Mouse (Mus musculus) Patski (cell line): ENCODE results near the gene Sh3bp4. TPM values are rescaled to one million over a fixed set of nuclear protein-coding genes. Genes with fewer than 3 reads are reported as not detected.

Source experiments
- ATAC-seq: fragments of 100-300 bp; one replicate; pipeline ENCODE4 v1.8.0; 2021
- CTCF ChIA-PET: fragments of 350-600 bp; sonication (Branson Sonifier 250); formaldehyde crosslinking; loops from one replicate; lab custom pipeline; 2022; ENCODE audit warnings: inconsistent platforms; lab: Charles Lee
- POLR2A ChIA-PET: fragments of 350-600 bp; sonication (Branson Sonifier 250); formaldehyde crosslinking; loops from one replicate; lab custom pipeline; 2022; ENCODE audit warnings: antibody characterized with exemption, inconsistent platforms; lab: Charles Lee
- DNase-seq: peaks from one replicate; pipeline ENCODE4 v3.0.0-alpha.2; 2011; ENCODE audit warnings: low read depth, low spot score
- H3K27me3 ChIP-seq: fragments of 371-371 bp; one replicate; pipeline ENCODE4 v1.5.1; 2021
- CTCF ChIP-seq: fragments of 100-300 bp; IDR thresholded peaks from one replicate; pipeline ENCODE4 v1.5.1; 2021
- in situ Hi-C: fragments of 300-500 bp; cut with MboI; formaldehyde crosslinking; loops from 3 replicates; pipeline ENCODE4 v1.11.1; 2018; ENCODE audit warnings: low pct_unique_long_range_greater_than_20kb, mixed read lengths
- polyA plus RNA-seq: library from polyadenylated mRNA; unstranded; gene quantifications from one replicate; pipeline ENCODE4 v1.2.3, GENCODE M21; 2021

Gene Sh3bp4
- polyA plus RNA-seq, 1 experiment from 2014 or later: 87.8 TPM

- DNase-seq (no peak), ATAC-seq (no peak)
- in situ Hi-C loops: no loop called here
- ChIA-PET CTCF (no interaction called here), POLR2A (no interaction called here)
- TF ChIP-seq CTCF: no peak
- no peaks in the 10 kb centered on the region for H3K27me3 ChIP-seq
Observed at GRCm38 (mm10) chr1:89166814-89167249, 96.6 kb downstream of the Sh3bp4 start.

GRCm38 (mm10) chr1:89171275-89171767 is 101.1 kb downstream of the Sh3bp4 start:
- ATAC-seq: no peak
- POLR2A ChIA-PET: no interaction called here
- CTCF ChIA-PET: interaction anchor here (1.5 kb wide), 1 partner anchor 10 kb away, joined by 4 read pairs; no protein-coding TSS in a partner anchor
- in situ Hi-C loops: no loop called here
- no peak for TF ChIP-seq CTCF
- H3K27me3 ChIP-seq: no peaks in the 10 kb centered on the region
- no peak for DNase-seq

- TF ChIP-seq CTCF: no peak
- no peak for ATAC-seq
- ChIA-PET CTCF (no interaction called here), POLR2A (no interaction called here)
- no peaks in the 10 kb centered on the region for H3K27me3 ChIP-seq
- in situ Hi-C loops: no loop called here
- no peak for DNase-seq
Observed at GRCm38 (mm10) chr1:89174621-89175020, 104.4 kb downstream of the Sh3bp4 start.

GRCm38 (mm10) chr1:89175355-89175754 is 105.1 kb downstream of the Sh3bp4 start:
- TF ChIP-seq CTCF: peak; percentile 58
- DNase-seq: no peak
- POLR2A ChIA-PET: no interaction called here
- CTCF ChIA-PET: no interaction called here
- ATAC-seq: no peak
- H3K27me3 ChIP-seq: no peaks in the 10 kb centered on the region
- in situ Hi-C loops: no loop called here

- no peak for ATAC-seq
- no peak for DNase-seq
- no peak for TF ChIP-seq CTCF
- ChIA-PET POLR2A (no interaction called here), CTCF (no interaction called here)
- no peaks in the 10 kb centered on the region for H3K27me3 ChIP-seq
- in situ Hi-C loops: no loop called here
Observed at GRCm38 (mm10) chr1:89183261-89183831, 113.1 kb downstream of the Sh3bp4 start.

GRCm38 (mm10) chr1:89184111-89184785 is 114.0 kb downstream of the Sh3bp4 start:
- no peak for DNase-seq
- POLR2A ChIA-PET: no interaction called here
- in situ Hi-C loops: no loop called here

GRCm38 (mm10) chr1:89184839-89185238 is 114.6 kb downstream of the Sh3bp4 start:
- DNase-seq (no peak), ATAC-seq (no peak)
- POLR2A ChIA-PET: no interaction called here
- TF ChIP-seq CTCF: no peak
- in situ Hi-C loops: no loop called here
- CTCF ChIA-PET: no interaction called here
- H3K27me3 ChIP-seq: no peaks in the 10 kb centered on the region

More at GRCm38 (mm10) chr1:89184111-89184785, 114.0 kb downstream of the Sh3bp4 start:
- CTCF ChIA-PET: no interaction called here
- ATAC-seq: no peak
- TF ChIP-seq CTCF: no peak
- no peaks in the 10 kb centered on the region for H3K27me3 ChIP-seq

- CTCF ChIA-PET: no interaction called here
- no peak for ATAC-seq
- H3K27me3 ChIP-seq: no peaks in the 10 kb centered on the region
- TF ChIP-seq CTCF: no peak
- POLR2A ChIA-PET: no interaction called here
- DNase-seq: no peak
- in situ Hi-C loops: no loop called here
Observed at GRCm38 (mm10) chr1:89187441-89187840, 117.2 kb downstream of the Sh3bp4 start.

GRCm38 (mm10) chr1:89188091-89188490 is 117.9 kb downstream of the Sh3bp4 start:
- no peak for TF ChIP-seq CTCF
- ATAC-seq (peak; percentile 47), DNase-seq (peak; percentile 69)
- H3K27me3 ChIP-seq: no peaks in the 10 kb centered on the region
- ChIA-PET POLR2A (no interaction called here), CTCF (no interaction called here)
- in situ Hi-C loops: no loop called here

GRCm38 (mm10) chr1:89189204-89189603 is 119.0 kb downstream of the Sh3bp4 start:
- DNase-seq: no peak
- in situ Hi-C loops: no loop called here

GRCm38 (mm10) chr1:89190621-89191020 is 120.4 kb downstream of the Sh3bp4 start:
- DNase-seq (no peak), ATAC-seq (no peak)
- in situ Hi-C loops: loop anchor here (5.0 to 10.0 kb wide), 8 partner anchors 58 to 836 kb away; partner anchors contain the start of gene Sh3bp4
- ChIA-PET POLR2A (interaction anchor here (0.7 to 1.3 kb wide), 3 partner anchors 67 to 172 kb away, joined by 3 to 4 read pairs (median 3); no protein-coding TSS in a partner anchor), CTCF (interaction anchor here (0.8 to 4.9 kb wide), 12 partner anchors 35 to 447 kb away, joined by 3 to 49 read pairs (median 3); no protein-coding TSS in a partner anchor)
- H3K27me3 ChIP-seq: no peaks in the 10 kb centered on the region
- no peak for TF ChIP-seq CTCF

More at GRCm38 (mm10) chr1:89189204-89189603, 119.0 kb downstream of the Sh3bp4 start:
- H3K27me3 ChIP-seq: no peaks in the 10 kb centered on the region
- no peak for TF ChIP-seq CTCF
- ChIA-PET CTCF (interaction anchor here (1.2 to 1.5 kb wide), 2 partner anchors 41 to 310 kb away, joined by 3 read pairs; no protein-coding TSS in a partner anchor), POLR2A (no interaction called here)
- ATAC-seq: no peak
